Mouse (Mus musculus): ENCODE measurements around the gene Smyd3.

Gene Smyd3

GRCm38 (mm10) chr1:179539054-179539453, 21.2 kb upstream of the Smyd3 start:
- in situ Hi-C loops (cut with MboI, MseI) = no loop called here

DNA sequence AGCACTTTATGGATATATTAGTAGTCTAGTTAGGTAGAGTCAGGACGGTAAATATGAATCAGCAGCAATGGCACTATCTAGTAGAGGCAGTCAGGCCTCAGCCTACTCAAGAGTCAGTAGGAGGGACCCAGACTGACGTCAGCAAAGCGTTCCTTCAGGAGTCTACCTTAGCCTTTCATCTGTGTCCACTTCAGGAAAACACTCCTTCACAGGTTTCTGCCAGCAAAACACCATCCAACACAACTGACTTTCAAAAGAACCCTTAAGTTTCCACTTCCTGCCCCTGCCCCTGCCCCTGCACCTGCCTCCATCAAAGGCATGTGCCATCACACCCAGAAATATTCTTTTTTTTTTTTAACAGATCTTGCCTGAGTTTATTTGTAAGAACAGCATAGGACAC, 2.1 kb upstream of the Smyd3 start:
- in situ Hi-C loops (cut with MboI, MseI) = no loop called here

DNA sequence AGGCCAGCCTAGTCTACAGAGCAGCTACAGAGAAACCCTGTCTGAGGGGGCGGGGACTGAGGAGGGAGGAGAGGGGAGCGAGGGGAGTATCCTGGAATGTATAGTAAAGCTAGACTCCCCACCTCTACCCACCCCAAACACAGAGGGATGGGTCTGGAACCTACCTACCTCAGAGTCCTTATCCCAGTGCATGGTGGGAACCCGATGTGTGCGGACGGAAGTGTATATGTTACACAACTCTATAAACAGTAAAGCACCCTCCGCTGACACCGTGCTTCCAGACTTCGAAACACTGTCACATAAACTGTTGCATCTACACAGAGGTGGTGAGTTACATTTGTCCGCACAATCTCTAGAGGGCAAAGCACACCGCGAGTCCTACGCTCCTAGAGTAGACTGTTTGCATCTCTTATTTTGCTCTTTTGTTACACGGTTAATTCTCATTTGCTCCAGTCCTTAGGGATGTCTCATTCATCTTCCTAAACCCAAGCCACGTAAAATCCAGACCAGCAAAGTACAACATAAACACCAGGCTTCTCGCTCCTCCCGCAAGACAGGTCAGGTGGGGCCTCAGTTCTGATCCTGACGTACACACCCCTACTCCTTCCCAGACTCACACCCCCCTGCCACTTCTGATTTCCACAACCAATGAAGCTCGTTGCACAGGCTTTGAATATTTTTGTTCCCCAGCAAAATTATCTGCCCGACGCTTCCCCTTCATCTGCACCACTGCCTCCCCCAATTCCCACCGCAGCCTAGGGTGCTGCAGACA, 714 bp downstream of the Smyd3 start:
- in situ Hi-C loops (cut with MboI, MseI) = no loop called here

DNA sequence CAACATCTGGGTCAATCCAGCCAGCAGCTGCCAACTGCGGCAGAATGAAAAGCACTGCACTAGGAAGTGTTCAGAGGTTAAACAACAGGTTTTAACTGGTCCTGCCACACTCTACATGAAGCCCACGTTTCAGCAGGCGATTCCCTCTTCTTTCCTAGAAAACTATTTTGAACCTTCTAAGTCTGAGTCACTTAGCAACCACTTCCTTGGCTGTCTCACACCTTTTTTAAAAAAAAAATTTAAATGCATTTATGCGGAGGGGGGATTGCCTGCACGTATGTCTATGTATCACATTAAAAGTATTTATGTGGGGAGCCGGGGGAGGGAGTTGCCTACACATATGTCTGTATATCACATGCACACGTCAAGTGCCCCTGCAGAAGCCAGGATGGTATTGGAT, 5.9 kb downstream of the Smyd3 start:
- in situ Hi-C loops (cut with MboI, MseI) = loop anchor here (5.0 kb wide), 1 partner anchor 35 kb away; the partner anchor contains the start of genes Cnst and Tfb2m

DNA sequence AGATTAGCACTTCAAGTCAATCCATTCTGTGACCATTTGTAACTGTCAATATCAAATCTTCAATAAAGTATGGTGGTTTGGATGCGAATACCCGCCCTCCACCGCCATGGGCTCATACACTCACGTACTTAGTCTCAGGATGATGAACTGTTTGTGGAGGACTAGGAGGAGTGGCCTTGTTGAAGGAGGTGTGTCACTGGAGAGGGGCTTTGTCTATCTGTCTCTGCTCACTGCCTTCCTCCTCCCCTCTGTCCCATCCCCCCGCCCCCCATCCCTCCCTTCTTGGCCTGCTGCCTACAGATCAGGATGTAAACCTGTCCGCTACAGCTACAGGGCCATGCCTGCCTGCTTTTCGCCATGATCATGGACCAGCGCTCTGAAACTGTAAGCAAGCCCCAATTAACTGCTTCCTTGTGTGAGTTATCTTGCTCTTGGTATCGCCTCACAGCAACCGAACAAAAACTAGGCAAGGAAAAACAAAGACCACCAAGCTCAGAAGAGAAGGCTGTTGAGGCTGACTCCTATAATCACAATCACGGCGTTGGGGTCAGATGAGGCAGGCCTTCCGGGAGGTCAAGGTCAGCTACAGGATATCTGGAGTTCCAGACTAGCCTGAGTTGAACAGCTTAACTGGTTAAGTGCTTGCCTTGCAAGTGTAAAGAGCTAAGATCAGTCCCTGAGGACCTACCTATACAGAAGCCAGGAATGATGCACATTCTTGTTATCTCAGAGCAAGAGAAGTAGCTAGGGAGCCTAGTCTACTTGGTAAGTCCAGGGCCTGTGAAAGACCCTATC, 7.1 kb downstream of the Smyd3 start:
- in situ Hi-C loops (cut with MboI, MseI) = loop anchor here (5.0 kb wide), 1 partner anchor 37 kb away; the partner anchor contains the start of genes Cnst and Tfb2m

DNA sequence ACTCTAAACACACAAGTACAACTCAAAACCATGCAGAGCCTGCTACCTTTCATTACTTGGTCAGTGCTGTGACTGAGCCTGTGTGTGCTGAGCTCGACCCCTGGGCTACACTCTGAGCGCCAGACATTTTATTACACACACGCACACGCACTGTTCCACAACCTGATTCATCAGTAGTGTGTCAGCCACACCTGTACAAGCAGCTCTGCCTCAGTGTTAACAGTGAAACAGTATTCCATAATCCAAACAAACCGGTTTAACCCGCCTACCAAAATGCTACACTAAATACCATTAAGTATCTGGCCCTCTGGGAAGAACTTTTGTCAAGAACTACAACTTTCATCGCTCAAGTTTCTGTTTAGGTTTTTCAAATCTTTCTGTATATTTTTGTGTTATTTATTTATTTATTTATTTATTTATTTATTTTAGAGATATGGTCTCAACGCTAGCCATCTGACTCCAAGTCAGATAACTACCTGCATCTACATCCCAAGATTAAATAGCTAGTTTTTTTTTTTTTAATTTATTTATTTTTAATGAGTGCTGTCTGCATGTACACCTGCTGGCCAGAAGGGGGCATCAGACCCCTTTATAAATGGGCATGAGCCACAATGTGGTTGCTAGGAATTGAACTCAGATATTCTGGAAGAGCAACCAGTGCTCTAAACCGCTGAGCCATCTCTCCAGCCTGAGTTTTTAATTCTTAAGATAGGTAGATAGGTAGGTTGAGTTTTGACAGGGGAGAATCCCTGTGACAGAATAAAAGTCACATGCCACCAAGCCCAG, 11.1 kb downstream of the Smyd3 start:
- in situ Hi-C loops (cut with MboI, MseI) = no loop called here

- in situ Hi-C loops (cut with MboI, MseI) = loop anchor here (5.0 kb wide), 1 partner anchor 120 kb away; no protein-coding TSS in a partner anchor
These were observed 15.3 kb downstream of the Smyd3 start for GRCm38 (mm10) chr1:179502565-179502964.

DNA sequence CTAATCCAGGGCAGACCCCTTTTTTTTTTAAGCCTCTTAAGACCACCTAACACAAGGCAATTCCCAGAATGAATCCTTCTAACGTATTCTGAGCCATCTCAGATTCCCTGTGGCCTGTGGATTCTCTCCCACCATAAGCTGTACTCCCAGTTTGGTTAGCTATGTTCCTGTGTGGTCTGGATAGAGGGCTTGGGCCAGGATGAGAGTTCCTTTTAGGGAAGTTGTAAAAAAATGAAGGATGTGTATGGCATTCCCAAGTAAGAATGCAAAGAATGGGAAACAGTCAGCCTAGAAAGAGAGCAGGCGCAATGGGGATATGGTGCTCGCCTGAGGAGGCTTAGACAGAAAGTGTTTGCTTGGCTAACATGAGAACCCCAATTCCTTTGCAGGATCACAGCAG, 18.6 kb downstream of the Smyd3 start:
- in situ Hi-C loops (cut with MboI, MseI) = loop anchor here (25.0 kb wide), 1 partner anchor 962 kb away; the partner anchor contains the start of gene Kif26b

DNA sequence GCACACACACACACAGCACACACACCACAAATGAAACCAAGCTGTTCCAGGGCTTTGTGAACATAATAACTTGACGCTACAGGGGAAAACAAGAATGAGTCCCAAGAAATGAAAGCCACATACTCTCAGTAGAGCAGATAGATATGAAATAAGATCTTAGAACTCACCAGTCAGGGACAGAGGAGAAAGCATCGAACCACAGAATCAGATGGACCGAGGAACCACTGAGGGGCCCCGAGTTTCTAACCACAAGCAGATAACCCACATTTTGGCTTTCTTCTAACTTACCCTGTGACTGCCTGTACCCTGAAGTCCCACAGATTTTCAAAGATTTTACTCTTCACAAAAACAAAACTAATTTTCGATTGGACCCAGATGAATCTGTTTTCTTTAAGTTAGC, 24.9 kb downstream of the Smyd3 start:
- in situ Hi-C loops (cut with MboI, MseI) = loop anchor here (25.0 kb wide), 1 partner anchor 956 kb away; the partner anchor contains the start of gene Kif26b

GRCm38 (mm10) chr1:179488520-179488919, 29.3 kb downstream of the Smyd3 start:
- in situ Hi-C loops (cut with MboI, MseI) = loop anchor here (25.0 kb wide), 1 partner anchor 951 kb away; the partner anchor contains the start of gene Kif26b

DNA sequence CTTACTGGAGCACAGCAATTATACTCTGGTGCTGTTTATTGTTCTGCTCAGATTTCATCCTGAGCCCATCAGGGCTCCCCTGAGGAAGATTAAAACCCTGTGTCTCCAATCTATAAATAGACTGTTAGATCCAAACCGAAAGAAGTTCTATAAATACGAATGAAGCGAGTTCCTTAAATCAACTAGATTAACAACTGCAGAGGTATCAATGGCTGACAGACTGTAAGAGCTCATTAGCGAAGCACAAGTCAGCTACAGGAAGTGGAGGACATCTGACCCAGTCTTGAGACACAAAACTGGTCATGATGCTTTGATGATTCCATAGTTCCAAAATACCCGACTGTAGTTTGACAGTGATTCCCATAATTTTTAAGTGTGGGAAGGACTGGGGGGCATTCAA, 29.9 kb downstream of the Smyd3 start:
- in situ Hi-C loops (cut with MboI, MseI) = loop anchor here (25.0 kb wide), 1 partner anchor 951 kb away; the partner anchor contains the start of gene Kif26b

DNA sequence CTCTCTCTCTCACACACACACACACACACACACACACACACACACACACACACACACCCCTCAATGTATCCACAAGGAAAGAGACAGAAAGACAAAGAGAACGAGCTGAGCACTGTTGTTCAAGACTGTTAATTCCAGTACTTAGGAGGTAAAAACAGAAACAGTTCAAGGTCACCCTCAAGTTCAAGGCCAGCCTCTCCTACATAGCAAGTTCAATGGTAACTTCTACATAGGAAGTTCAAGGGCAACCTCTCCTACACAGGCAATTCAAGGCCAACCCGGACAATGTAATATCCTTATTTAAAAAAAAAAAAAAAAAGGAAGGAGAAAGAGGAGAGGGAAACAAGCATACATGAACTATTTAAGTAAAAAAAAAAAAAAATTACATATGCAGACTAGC, 30.6 kb downstream of the Smyd3 start:
- in situ Hi-C loops (cut with MboI, MseI) = loop anchor here (25.0 kb wide), 1 partner anchor 950 kb away; the partner anchor contains the start of gene Kif26b

- in situ Hi-C loops (cut with MboI, MseI) = loop anchor here (25.0 kb wide), 1 partner anchor 949 kb away; the partner anchor contains the start of gene Kif26b
These were observed 31.9 kb downstream of the Smyd3 start for GRCm38 (mm10) chr1:179485784-179486540.

DNA sequence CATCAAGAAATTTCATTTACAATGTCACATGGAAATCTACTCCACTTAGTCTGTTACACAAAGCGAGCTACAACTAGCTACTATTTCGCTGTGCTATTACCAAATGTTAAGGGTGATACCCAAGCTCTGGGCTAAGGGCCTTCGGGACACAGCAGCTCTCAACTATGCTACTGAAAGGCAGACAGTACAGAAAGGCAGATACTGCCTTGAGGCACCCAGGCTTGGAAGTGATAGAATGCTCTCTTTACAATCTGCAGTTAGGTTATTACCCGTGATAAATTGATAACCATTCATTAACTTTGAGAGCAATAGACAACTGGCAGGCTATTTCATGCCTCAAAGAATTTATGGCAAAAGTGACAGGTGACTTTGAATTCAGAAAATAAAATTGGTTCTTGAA, 37.0 kb downstream of the Smyd3 start:
- in situ Hi-C loops (cut with MboI, MseI) = loop anchor here (25.0 kb wide), 1 partner anchor 944 kb away; the partner anchor contains the start of gene Kif26b

DNA sequence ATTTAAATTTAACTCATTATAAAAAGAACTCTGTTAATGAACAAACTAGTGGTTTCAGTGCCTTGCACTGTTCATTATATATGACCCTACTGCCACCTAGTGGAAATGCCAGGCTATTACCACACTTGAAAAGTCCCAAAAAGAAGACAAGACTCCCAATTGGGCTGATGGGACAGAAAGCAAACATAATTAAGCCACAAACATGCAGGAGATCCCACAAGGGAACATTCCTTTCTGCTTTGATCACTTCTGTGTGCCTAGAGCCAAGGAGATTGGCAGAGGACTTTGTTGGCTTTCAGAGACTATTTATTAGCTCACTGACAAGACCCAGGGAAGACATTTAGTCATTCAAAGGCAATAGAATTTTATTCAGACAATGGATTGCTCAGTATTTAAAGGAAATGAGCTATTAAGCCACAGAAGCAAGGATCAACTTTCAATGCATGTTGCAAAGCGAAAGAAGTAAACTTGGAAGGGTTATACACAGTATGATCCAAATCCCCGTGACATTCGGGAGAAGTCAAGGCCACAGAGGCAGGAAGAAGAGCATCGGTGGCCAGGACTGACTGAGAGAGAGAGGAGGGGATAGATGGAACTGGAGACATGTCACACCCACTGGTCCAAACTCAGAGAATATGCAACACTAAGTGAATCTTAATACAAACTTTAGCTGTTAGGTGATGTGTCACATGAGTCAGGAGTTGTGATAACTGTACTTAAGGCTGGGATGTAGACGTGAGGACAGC, 40.5 kb downstream of the Smyd3 start:
- in situ Hi-C loops (cut with MboI, MseI) = loop anchor here (25.0 kb wide), 1 partner anchor 940 kb away; the partner anchor contains the start of gene Kif26b

- in situ Hi-C loops (cut with MboI, MseI) = loop anchor here (25.0 kb wide), 1 partner anchor 939 kb away; the partner anchor contains the start of gene Kif26b
These were observed 41.2 kb downstream of the Smyd3 start for GRCm38 (mm10) chr1:179476461-179477156.

- in situ Hi-C loops (cut with MboI, MseI) = loop anchor here (25.0 kb wide), 1 partner anchor 937 kb away; the partner anchor contains the start of gene Kif26b
These were observed 43.1 kb downstream of the Smyd3 start for GRCm38 (mm10) chr1:179474776-179475175.

DNA sequence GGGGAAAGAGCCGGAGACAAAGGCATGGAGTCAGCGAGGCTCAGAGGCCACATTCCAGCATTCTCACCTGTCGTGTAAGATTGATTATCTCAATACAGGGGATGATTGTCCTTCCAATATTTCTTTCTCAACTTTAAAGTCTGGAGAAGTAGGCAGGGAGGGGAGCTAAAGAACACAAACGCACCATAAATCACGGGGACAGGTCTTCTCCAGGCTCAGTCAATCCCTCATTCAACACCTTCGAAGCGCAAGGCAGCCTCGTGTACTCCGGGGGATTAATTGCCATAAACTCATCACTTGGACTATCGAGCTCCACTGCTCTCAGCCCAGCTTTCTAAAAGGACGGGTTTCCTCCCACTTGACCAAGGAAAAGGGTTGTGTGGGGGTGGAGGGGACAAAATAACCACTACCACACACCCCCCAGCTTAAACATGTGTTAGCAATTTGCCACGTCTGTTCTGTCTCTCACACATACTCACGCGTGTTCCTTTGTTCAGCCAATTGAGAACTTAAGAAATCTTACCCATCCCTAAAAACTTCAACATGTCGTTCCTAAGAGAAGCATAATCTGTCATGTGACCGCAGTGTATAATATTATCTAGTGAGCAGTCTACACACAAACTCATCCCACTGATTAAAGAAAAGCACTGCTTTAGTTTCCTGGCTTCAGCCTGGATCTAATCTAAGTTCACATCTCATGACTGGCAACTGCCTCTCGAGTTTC, 43.8 kb downstream of the Smyd3 start:
- in situ Hi-C loops (cut with MboI, MseI) = no loop called here

Data from regulatory T cell (primary cell).